Mouse (Mus musculus) left cerebral cortex, postnatal 4 days (tissue): ENCODE measurements at regions not wholly inside any gene's neighbourhood (a gene's known extent, or its start where the extent isn't known, plus 50 kb on each side); places are given as distances from the start of the nearest gene placed in this dataset.
A peak's percentile ranks its signal among the peaks of the same experiment; 100 is the strongest.

ENCODE experiments used
- DNase-seq: peaks from one replicate; pipeline ENCODE4 v3.0.0-alpha.2; 2022
- intact Hi-C: fragments of 180-260 bp; cut with DNase I; formaldehyde crosslinking; loops from one replicate; pipeline ENCODE4 v1.15.1; 2025

DNA sequence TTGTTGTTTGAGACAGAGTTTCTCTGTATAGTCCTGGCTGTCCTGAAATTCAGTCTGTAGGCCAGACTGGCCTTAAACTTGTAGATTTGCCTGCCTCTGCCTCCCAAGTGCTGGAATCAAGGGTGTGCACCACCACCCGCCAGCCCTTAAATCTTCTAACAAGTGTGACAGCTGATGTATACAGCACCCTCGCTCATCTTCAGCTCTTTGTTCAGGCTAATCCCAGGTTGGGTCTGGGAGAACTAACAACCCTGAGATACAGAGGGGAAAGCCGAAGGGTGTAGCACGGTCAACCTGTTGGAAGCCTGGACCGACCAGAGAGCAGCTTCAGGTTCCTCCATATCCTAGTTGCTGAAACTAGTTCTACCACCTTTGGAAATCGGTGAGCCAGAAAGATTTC, 99.0 kb downstream of the Tmem30b start:
- intact Hi-C loops = no loop called here
- no peak for DNase-seq

DNA sequence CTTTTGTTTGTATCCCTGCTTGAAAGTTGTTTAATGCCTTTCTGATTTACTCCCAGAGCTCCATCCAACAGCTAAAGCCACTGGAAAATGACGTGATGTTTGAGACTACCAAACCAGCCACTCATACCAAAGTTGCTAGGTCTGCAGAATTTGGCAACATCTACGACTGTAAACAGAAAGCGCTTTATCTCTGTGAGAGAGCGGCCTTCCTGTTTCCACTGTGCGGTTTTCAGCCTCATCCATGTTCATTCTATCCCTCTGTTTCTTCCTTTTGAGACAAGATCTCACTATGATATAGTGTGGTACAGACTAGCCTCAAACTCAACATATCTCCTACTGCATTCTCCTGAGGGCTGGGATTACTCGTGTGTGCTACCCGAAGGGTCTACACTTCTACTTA, 100.0 kb downstream of the Tmem30b start:
- DNase-seq = no peak
- intact Hi-C loops = no loop called here

DNA sequence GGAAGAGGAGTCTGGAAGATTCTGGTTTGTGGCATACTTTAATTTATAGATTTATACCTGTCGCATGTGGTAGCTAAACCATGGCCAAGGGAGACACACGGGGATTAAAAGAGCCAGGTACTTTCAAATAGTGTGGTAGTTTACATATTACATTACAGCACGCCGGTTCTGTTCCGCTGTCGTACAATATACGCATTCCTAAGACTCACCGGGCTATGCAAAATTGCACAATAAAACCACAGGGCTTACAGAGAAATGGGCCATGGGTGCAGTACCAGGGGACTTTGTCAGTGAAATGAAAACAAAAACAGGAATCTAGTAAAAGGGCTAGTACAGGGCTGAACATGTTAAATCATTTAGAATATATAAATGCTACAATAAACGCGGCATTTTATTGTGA, 100.6 kb downstream of the Tmem30b start:
- intact Hi-C loops = no loop called here

DNA sequence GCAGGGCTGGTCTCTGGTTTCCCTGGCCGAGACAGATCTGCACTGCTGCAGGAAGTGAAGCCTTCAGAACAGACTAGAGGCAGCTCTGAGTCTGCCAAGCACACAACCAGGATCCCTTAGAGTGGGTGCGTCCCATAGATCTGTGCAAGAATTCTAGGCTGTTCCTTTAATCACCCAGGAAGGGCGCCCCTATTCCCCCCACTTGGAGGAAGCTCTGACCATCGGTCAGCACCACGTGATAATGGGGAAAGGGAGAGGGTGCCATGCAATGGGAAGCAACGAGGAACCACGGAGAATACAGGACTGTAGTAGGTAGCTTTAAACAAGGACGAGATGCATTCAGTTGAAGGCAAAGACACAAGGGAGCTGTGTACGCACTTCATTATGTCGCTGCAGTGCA, 101.1 kb downstream of the Tmem30b start:
- no peak for DNase-seq
- intact Hi-C loops = no loop called here

More for the DNA sequence above, 100.6 kb downstream of the Tmem30b start:
- DNase-seq = no peak

GRCm38 (mm10) chr12:73441326-73441725, 104.9 kb downstream of the Tmem30b start:
- intact Hi-C loops = no loop called here
- no peak for DNase-seq

- intact Hi-C loops = no loop called here
These were observed 111.5 kb downstream of the Tmem30b start for GRCm38 (mm10) chr12:73434684-73435083.

DNA sequence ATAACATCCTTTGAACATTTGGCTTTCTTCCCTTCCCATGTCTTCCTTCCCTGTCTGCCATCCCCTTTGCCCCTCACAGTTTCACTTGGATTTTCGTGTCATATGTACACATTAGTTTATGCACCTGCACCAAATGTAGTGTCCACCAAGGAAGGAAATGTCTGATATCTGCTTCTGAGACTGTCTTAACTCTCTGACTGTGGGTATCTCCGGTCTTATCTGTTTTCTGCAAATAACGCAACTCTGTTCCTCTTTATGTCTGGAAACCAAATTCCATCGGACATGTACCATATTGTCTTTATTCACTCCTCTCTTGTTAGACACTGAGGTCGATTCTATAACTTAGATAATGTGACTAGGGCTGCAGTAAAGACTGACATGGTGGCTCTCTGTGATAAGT, 113.6 kb downstream of the Tmem30b start:
- intact Hi-C loops = no loop called here
- no peak for DNase-seq

More at GRCm38 (mm10) chr12:73434684-73435083, 111.5 kb downstream of the Tmem30b start:
- DNase-seq = no peak

- intact Hi-C loops = no loop called here
- no peak for DNase-seq
These were observed 118.0 kb downstream of the Tmem30b start for GRCm38 (mm10) chr12:73428171-73428570.

GRCm38 (mm10) chr12:73424814-73425213, 121.4 kb downstream of the Tmem30b start:
- no peak for DNase-seq
- intact Hi-C loops = no loop called here

- DNase-seq = no peak
- intact Hi-C loops = no loop called here
These were observed 129.1 kb downstream of the Tmem30b start for GRCm38 (mm10) chr12:73417101-73417500.

- DNase-seq = peak; percentile 58
- intact Hi-C loops = no loop called here
These were observed 129.8 kb downstream of the Tmem30b start for GRCm38 (mm10) chr12:73416367-73416897.

- no peak for DNase-seq
- intact Hi-C loops = no loop called here
These were observed 129.3 kb downstream of the Slc38a6 start for GRCm38 (mm10) chr12:73415856-73416366.

DNA sequence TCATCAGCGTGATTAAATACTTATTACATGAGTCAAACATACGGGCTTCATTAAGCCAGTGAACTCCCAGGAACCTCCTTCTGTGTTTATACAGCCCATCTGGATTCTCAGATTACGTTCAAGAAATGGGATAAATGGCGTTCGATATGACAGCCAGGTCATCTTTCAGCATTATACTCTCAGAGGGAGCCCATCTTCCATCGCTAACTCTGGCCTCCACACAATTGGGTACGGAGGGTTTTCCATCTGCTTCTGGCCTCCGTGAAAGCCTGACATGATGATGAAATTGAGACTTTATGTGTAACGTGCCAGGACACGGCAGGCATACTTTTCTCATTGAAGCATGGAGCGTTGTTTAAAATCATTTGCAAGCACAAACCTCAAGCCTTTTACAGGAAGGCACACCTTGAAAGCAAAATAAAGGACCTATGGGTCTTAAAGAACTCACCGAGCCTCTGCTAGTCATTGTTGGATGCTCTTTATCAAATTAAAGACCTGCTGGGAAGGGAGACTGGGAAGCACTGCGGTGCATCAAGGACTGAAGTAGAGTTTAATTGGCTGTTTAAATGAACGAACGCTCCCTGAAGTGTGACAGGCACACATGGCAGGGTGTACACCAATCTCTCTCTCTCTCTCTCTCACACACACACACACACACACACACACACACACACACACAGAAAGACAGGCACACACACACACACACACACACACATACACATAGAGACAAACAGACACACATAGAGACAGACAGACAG, 127.0 kb downstream of the Slc38a6 start:
- intact Hi-C loops = no loop called here
- DNase-seq = no peak

DNA sequence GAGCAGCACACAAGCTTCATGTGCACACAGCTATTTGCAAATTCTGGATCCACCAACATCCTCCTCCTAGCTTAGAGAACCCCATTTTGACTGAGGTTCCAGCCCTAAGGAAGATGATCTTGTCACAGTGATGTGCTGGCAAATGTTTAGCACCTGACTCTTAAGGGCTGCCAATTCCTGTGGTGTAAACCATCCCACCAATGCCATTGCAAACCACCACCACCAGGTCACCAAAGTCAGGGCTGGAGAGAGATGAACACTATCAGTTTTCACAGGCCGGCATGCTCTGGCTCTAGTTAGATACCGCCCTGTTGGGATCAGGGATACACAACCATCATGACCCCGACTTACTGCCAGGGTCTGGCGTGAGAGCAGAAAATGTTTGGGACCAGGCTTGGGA, 125.9 kb downstream of the Slc38a6 start:
- no peak for DNase-seq
- intact Hi-C loops = no loop called here

DNA sequence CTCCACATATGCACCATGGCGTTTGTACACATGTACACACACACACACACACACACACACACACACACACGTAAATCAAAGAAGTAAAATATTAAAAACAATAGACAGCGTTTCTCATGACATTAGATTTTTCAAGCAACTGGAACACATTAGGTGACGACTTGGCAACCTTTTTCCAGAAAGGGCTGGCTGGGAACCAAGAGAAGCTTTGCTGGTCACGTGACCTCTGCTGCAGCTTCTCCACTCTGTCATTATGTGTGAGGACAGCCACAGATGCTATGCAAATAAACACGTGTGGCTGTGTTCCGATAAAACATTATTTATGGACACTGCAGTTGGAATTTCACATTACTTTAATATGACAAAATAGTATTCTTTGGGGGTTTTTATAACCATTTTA, 124.3 kb downstream of the Slc38a6 start:
- DNase-seq = peak; percentile 40
- intact Hi-C loops = no loop called here

DNA sequence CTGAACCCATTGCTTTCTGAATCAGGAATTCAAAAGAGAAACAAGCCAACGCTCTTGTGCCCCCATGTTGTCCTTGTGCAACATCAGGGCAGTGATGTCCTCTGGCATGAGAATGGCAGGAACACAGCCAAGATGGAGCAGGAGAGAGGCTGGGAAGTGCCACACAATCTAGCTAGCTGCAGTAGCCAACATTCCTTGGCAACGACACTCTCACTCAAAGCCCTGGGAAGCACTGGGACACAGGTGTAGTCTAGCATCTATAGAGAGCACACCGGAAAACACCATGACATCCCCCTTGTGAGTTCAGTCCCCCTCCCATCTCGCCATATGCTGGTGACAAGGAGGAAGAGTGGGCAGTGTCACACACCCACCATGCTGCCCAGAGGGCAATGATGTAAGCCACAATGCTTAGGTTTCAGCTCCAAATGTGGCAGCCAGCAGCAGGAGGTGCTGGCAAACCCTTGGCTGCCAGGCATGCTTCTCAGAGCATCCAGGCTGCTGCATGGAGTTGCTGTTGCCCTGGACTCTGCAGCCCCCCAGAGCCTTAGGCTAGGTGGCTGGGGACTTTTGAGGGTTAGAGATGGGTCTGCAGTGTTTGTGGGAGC, 123.0 kb downstream of the Slc38a6 start:
- peak; percentile 76 for DNase-seq
- intact Hi-C loops = no loop called here

DNA sequence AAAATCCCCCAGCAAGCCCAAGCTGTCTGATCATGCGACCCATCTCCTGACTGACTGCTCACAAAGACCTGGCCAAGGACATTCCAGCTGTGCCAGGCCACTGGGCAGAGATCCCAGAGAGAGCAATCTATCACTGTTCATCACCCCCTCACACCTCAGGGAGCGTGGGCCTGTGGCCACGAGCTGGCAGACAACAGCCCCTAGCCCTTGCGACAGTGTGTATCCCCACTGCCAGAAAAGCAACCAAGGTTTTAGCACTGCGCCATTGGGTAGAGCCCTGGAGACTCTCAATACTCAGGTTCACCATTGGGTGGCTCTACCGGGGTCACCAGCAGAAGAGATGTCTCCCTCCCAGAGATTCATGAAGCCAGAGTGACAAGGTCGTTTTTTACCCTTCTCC, 122.0 kb downstream of the Slc38a6 start:
- intact Hi-C loops = no loop called here
- peak; percentile 59 for DNase-seq

GRCm38 (mm10) chr12:73408165-73408564, 121.6 kb downstream of the Slc38a6 start:
- intact Hi-C loops = no loop called here

DNA sequence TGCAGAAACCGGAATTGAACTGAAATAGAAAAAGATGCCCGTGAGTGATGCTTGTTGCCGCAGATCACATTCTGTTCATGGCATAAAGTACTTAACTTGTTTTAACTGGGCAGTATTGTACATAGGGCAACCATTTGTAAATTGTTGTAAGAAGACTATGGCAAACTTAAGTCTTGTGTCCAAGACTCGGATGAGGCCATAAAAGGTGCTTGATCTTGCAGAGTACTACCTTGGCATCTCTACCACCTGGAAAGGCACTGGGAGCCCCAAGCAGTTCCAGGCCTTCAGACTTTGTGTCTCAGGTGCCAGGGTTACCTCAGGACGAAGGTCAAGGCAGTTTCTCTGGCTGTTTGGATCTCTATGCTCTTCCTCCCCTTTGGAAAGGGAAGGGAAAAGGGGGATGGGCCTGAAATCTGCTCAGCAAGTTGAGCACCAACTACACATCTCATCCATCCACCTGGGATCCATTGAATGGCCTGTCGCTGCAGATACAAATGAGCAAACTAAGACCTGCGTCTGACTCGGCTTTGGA, 120.0 kb downstream of the Slc38a6 start:
- intact Hi-C loops = no loop called here
- DNase-seq = no peak

More at GRCm38 (mm10) chr12:73408165-73408564, 121.6 kb downstream of the Slc38a6 start:
- DNase-seq = no peak

GRCm38 (mm10) chr12:73405583-73405982, 119.0 kb downstream of the Slc38a6 start:
- intact Hi-C loops = no loop called here

GRCm38 (mm10) chr12:73405106-73405505, 118.5 kb downstream of the Slc38a6 start:
- DNase-seq = no peak
- intact Hi-C loops = no loop called here

More at GRCm38 (mm10) chr12:73405583-73405982, 119.0 kb downstream of the Slc38a6 start:
- no peak for DNase-seq
